Mouse (Mus musculus) cerebellum, postnatal 36 days (tissue): Measurements from ENCODE around the gene Dock2.
A peak's percentile ranks its signal among the peaks of the same experiment; 100 is the strongest.
"Not testable (repeated sequence)": the region's sequence is repeated elsewhere in the genome, so short reads cannot be mapped to it uniquely, and the experiment has no call there.

Source experiments
- DNase-seq, 2 experiments: peaks; one replicate each; pipeline ENCODE4 v3.0.0; 2021 to 2022; ENCODE audit warnings: mixed read lengths in 2 of 2

Gene Dock2

GRCm38 (mm10) chr11:34272016-34272415 is 511.7 kb downstream of the Dock2 start:
- no peak for DNase-seq

GRCm38 (mm10) chr11:34264099-34264498 is 519.6 kb downstream of the Dock2 start:
- no peak for DNase-seq

DNA sequence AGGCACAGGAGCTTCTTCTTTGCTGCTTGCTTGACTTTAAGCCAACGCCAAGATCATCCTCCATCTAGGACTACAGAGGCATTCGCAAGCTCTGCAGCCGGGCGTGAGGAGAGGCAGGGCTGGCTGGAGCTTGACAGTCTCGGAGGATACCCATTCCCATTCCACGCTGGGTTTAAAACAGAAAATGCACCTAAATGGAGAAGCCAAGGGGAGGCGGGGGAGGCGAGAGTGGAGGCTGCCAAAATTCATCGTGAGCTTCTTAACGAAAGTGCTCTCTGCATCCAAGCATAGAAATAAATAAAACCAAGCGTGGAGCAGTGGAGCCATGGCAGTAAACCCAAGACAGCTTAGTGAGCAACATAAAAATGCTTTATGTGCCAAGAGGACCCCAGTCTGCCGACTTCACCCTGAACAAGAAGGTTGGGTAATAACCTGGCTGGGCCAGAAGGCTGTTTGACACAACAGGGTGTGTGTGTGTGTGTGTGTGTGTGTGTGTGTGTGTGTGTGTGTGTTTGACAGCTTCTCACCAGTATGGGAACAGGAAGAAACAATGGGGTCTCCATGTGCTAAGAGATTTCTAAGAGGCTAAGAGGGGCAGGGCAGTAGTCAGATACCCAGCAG is 524.7 kb downstream of the Dock2 start:
- no peak for DNase-seq

- DNase-seq = no peak
Observed at GRCm38 (mm10) chr11:34257548-34258189, 526.0 kb downstream of the Dock2 start.

GRCm38 (mm10) chr11:34242979-34243378 is 540.7 kb downstream of the Dock2 start:
- no peak for DNase-seq

DNA sequence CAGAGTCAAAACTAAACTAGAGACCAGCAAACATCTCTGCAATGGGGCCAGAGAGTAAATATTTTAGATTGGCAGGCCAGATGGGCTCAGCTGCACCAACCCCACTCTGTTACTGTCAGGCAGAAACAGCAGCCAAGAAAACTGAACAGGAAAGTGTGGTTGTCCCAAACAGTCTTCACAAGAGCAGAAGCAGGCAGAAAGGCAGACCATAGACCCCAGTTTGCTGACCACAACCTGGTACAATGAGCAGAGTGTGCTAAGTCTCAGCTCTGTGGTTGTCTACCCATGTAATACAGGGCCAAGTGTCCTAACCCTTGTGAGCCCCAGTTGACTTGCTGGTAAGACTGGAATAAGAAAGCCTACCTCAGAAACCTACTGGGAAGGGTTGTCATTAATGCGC is 543.4 kb downstream of the Dock2 start:
- no peak for DNase-seq

- no peak for DNase-seq
Observed at GRCm38 (mm10) chr11:34239691-34240090, 544.0 kb downstream of the Dock2 start.

DNA sequence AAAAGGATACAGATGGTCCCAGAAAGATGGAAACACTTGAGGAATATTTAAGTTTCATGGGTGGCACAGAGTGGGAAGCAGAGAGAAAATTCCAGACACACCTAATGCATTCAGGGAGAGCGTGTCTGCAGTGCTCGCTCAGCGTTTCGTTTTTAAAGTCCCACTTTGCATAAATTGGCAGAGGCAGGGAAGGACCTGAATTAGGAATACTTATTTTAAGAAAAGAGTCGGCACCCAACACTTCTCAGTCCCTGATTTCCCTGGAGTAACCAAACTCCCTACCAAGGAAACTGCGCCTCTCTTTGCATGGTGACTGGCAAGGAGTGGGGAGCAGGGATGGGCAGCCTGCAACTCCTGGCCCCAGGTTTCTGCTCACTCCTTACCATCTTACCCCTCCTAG is 546.8 kb downstream of the Dock2 start:
- DNase-seq = no peak

DNA sequence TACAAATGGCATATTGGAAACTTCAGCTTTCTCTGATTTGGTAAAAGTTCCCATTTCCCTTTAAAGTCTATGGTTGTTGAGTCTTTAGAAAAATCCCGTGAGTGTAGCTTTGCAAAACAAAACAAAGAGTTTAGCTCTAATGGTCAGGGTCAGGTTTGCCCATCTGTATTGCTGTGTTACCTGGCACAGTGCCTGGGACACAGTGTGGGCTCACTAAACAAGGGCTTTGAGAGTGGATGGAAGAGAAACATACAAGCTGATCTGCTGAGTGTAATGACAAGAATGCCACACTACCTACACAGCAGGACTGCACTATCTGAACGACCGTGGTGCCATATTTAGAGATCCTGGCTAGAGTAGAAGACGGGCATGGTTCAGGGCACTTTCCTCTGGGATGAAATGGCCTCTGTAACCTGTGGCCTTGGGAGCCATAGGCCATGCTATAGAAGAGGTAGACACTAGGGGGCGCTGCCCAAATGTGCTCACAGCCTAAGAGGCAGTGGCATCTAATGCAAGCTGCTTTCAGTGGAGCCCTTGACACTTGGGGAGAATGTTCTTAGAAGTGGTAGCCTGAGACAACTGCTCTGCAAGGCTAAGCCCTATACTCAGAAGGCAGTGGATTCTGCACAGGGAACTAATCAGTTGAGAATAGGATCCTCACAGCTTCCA is 547.5 kb downstream of the Dock2 start:
- DNase-seq = peak in 1 of 2 experiments; percentile 5

DNA sequence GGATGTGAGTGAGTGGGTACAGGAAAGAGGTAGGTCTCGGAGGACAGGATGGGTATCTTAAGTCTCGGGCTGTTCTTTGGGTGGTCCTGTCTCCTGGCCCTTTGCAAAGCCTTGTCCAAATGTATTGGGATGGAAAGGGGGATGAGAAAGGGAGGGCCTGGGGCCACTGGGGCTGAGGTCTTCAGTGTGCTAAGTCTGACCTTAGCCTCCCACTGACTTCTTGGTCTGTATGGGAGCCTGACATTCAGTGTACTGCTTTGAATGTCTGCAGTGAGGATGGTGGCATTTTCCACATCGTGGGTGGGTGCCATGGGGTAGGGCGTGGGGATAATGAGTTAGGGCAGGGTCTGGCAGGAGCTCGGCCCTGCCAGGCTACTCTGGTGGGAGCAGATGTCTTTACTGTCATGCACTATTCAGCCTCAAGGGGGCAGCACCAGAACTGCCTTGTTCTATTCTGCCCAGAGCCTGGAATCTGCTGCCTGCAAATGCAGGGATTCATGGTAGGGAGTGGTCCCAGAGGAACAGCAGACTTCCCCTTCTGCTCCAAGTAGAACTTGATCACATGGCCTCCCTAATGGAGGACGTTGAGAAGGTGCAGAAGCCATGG is 554.8 kb downstream of the Dock2 start:
- DNase-seq = peak; percentile 35 to 51

- DNase-seq = no peak
Observed at GRCm38 (mm10) chr11:34227180-34227579, 556.5 kb downstream of the Dock2 start.

GRCm38 (mm10) chr11:34220596-34220995 is 563.1 kb downstream of the Dock2 start:
- not testable (repeated sequence) for DNase-seq

DNA sequence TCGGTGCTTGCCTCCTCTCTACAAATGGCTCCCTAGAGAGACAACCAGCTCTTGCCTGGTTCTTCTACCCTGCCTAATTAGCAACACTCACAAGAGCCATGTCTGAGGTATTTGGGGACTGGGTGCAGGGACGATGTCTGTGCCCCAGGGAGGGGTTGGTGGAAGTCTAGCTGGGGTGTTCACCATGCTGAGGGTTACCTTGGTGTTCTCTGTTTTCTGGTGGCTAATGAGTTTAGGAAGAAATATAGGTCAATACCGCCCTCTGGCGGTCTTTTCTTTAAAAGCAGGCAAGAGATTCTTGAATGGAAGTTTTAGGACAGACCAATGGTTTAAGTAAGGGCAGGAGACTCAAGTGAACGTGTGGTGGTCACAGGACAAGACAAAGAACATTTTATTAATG is 570.8 kb downstream of the Dock2 start:
- DNase-seq = peak; percentile 31 to 81

DNA sequence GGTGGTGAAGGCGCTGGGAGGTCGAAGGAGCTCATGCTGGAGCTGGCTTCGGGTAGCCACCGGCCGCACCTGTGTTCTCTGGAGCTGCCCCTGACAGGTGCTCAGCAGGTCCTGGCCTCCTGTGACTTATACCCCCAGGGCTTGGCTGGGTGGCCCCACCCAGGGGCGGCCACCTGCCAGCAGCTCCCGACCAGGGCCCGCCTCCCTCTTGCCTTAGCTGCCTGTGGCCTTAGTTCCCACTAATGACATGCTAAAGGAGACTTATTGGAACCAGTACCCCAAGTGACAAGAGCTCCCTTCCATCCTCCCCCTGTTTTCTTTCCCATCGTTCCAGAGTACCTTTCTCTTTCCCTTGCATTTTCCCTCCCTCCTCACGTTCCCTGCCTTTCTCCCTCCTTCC is 575.7 kb downstream of the Dock2 start, which contains the start of gene Foxi1:
Gene Foxi1, minus strand, starts transcription at position 101 of the 400 bp plus-strand sequence.
- DNase-seq = no peak

- no peak for DNase-seq
Observed at GRCm38 (mm10) chr11:34202769-34203168, 580.9 kb downstream of the Dock2 start.

DNA sequence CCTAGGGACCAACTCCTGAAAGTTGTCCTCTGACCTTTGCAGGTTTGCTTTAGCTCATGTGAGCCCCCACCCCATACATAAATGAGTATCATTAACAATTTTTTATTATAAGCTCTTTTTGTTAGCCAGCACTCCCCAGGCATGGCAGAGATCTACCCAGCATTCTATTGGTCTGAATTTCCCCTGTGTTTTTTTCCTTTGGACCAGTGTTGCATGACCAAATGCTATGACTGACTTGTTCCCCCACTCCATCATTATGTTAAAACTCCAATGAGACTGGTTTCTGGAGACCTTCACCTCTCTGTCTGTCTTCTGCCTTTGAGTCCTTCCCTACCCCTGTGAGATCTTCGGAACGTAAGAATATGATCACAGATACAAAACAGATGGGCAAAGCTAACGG is 588.5 kb downstream of the Dock2 start:
- DNase-seq = no peak

GRCm38 (mm10) chr11:34194158-34194941 is 589.3 kb downstream of the Dock2 start:
- DNase-seq = no peak

DNA sequence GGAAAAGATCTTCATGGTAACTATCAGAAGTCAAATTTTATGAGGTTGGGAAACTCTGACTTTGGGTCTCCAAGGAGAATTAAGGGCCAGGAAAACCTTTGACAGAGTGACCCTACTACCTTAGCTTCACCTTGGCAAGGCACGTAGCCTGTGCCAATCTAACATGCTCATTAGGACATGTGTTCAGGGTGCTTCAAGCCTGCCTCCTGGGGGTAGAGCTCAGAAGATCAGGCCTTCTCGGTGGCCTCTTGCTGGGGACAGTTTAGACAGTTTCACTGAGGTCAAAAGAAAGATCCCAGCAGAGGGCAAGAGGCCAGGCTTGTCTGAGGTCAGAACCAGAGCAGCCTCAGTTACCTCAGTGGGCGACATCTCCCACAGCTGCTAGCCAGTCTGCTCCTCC is 590.0 kb downstream of the Dock2 start:
- no peak for DNase-seq

- DNase-seq = no peak
Observed at GRCm38 (mm10) chr11:34184266-34184665, 599.4 kb downstream of the Dock2 start.

- peak in 1 of 2 experiments; percentile 10 for DNase-seq
Observed at GRCm38 (mm10) chr11:34181214-34182117, 602.2 kb downstream of the Dock2 start.

GRCm38 (mm10) chr11:34178752-34179151 is 604.9 kb downstream of the Dock2 start:
- no peak for DNase-seq
